Comparison of ENCODE assay signal across 12 mouse cellular contexts in the genomic region with DNA sequence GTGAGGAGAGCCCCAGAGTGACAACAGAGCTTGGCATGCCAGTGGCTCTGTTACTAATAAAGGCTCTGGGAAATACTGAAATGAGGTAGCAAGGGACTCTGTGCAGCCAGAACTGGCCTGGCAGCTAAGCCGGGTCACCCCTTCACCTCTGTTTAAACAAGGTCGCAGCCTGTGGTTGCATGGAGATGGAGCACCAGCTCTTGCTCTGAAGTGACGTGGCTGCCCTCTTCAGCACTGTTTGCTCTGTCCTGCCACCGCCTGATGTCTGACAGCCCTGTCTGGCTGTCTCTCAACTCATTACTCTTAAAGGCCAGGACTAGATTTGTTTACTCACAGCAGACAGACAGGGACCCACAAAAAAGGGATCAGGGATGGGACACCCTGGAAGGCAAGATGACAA. TPM values are rescaled to one million over a fixed set of nuclear protein-coding genes. Genes with fewer than 3 reads are reported as not detected.
DNase-seq lines count a peak whose midpoint lies in the region; ATAC-seq lines count a peak whose summit lies in the region.
"Had no signal": no experiment of that assay in that cellular context is flagged by ENCODE, and none has a peak within 500 bp of the region (broad histone marks: within the 10 kb centered on the region; RNA-seq: fewer than 3 reads in every experiment).

No protein-coding gene starts in this region.

- H3K4me2 ChIP-seq in hindbrain, embryonic 11.5 days (replicated peaks; ENCODE audit: low read depth, low read length) = no peak overlapping the region
- H3K4me2 ChIP-seq in hindbrain, embryonic 14.5 days (replicated peaks) = no peak overlapping the region
- no peak overlapping the region for H3K4me2 ChIP-seq in embryonic facial prominence, embryonic 11.5 days (ENCODE audit: low read depth, low read length)

- no peaks in the 10 kb centered on the region for H3K36me3 ChIP-seq in hindbrain, embryonic 11.5 days (ENCODE audit: control insufficient read depth, insufficient read depth, low read length)
- no peaks in the 10 kb centered on the region for H3K36me3 ChIP-seq in hindbrain, embryonic 14.5 days (replicated peaks; ENCODE audit: control insufficient read depth, insufficient read depth)
- peaks cover 7% of the 10 kb centered on the region for H3K36me3 ChIP-seq in embryonic facial prominence, embryonic 11.5 days (replicated peaks; ENCODE audit: control insufficient read depth, insufficient read depth, low read depth, low read length)

- H3K27ac ChIP-seq in hindbrain, embryonic 11.5 days (ENCODE audit: low read depth, low read length) = peak overlapping the region; percentile 77
- no peak overlapping the region for H3K27ac ChIP-seq in hindbrain, embryonic 14.5 days
- peak overlapping the region; percentile 68; the same call in 1 of the 2 replicates for H3K27ac ChIP-seq in embryonic facial prominence, embryonic 11.5 days (replicated peaks; ENCODE audit: low read depth, low read length)
- H3K27ac ChIP-seq: layer of hippocampus, adult 2 months had no signal

- no peaks in the 10 kb centered on the region for H3K9me3 ChIP-seq in hindbrain, embryonic 11.5 days (ENCODE audit: control insufficient read depth, low read length)
- no peaks in the 10 kb centered on the region for H3K9me3 ChIP-seq in hindbrain, embryonic 14.5 days (ENCODE audit: control insufficient read depth, low read length)
- H3K9me3 ChIP-seq in embryonic facial prominence, embryonic 11.5 days (replicated peaks; ENCODE audit: control insufficient read depth, low read length) = no peaks in the 10 kb centered on the region
- H3K9me3 ChIP-seq: megakaryocyte, embryonic 14.5 days had no signal

- H3K9ac ChIP-seq in hindbrain, embryonic 11.5 days (ENCODE audit: low read depth, low read length) = no peak overlapping the region
- H3K9ac ChIP-seq in hindbrain, embryonic 14.5 days = no peak overlapping the region
- H3K9ac ChIP-seq in embryonic facial prominence, embryonic 11.5 days (replicated peaks; ENCODE audit: low read length) = no peak overlapping the region

- no peak for DNase-seq in hindbrain, embryonic 11.5 days (ENCODE audit: low spot score)
- no peak for DNase-seq in hindbrain, embryonic 14.5 days (ENCODE audit: low spot score)
- no peak for DNase-seq in embryonic facial prominence, embryonic 11.5 days (ENCODE audit: low spot score)
- peak; percentile 49 for DNase-seq in liver
- peak; percentile 88 for DNase-seq in lung, postnatal 25 days (ENCODE audit: low spot score)
- no peak for DNase-seq in testis, postnatal 10 days (ENCODE audit: low spot score)
- DNase-seq: adrenal gland, postnatal 36 days; cerebellum, adult 9-10 months; right cerebral cortex, adult 18-20 months had no signal

- H3K4me1 ChIP-seq in hindbrain, embryonic 11.5 days (replicated peaks; ENCODE audit: control insufficient read depth, insufficient read depth, low read length) = peaks cover 29% of the 10 kb centered on the region
- peaks cover 15% of the 10 kb centered on the region for H3K4me1 ChIP-seq in hindbrain, embryonic 14.5 days (replicated peaks; ENCODE audit: control insufficient read depth, insufficient read depth, low read length)
- H3K4me1 ChIP-seq in embryonic facial prominence, embryonic 11.5 days (ENCODE audit: control insufficient read depth, insufficient read depth, low read length) = peaks cover 17% of the 10 kb centered on the region

- ATAC-seq in hindbrain, embryonic 11.5 days (ENCODE audit: low FRiP score) = no peak
- no peak for ATAC-seq in hindbrain, embryonic 14.5 days (ENCODE audit: low FRiP score)
- ATAC-seq in embryonic facial prominence, embryonic 11.5 days (replicated peaks; ENCODE audit: insufficient number of reproducible peaks, low FRiP score, low TSS enrichment, low read depth) = no peak
- no peak for ATAC-seq in inflammation-experienced regulatory T-cells, adult 6 months

- H3K27me3 ChIP-seq in hindbrain, embryonic 11.5 days (ENCODE audit: control insufficient read depth, insufficient read depth, low read length) = no peaks in the 10 kb centered on the region
- H3K27me3 ChIP-seq in hindbrain, embryonic 14.5 days (ENCODE audit: control insufficient read depth, insufficient read depth, low read length) = peaks cover 22% of the 10 kb centered on the region
- H3K27me3 ChIP-seq in embryonic facial prominence, embryonic 11.5 days (ENCODE audit: control insufficient read depth, insufficient read depth, low read length) = no peaks in the 10 kb centered on the region

- no peak overlapping the region for H3K4me3 ChIP-seq in hindbrain, embryonic 11.5 days (ENCODE audit: low read depth, low read length)
- no peak overlapping the region for H3K4me3 ChIP-seq in hindbrain, embryonic 14.5 days (replicated peaks; ENCODE audit: low read length)
- no peak overlapping the region for H3K4me3 ChIP-seq in embryonic facial prominence, embryonic 11.5 days (ENCODE audit: low read depth, low read length)
- H3K4me3 ChIP-seq: layer of hippocampus, adult 2 months; megakaryocyte, embryonic 14.5 days had no signal

- 13% methylated on average over 4 of the region's 4 CpGs for WGBS in hindbrain, embryonic 11.5 days
- 7% methylated on average over 4 of the region's 4 CpGs for WGBS in hindbrain, embryonic 14.5 days
- 9% methylated on average over 4 of the region's 4 CpGs for WGBS in embryonic facial prominence, embryonic 11.5 days

RNA-seq across cellular contexts. Expression of gene Foxp4, which starts 25.3 kb away (rescaled TPM):
- polyA plus RNA-seq in hindbrain, embryonic 11.5 days (2014; fragmentation: Nextera tagmentation; extraction: Ambion mirVana) = 23.9 and 28.4 TPM in 2 replicates
- polyA plus RNA-seq in hindbrain, embryonic 14.5 days (2014; fragmentation: Nextera tagmentation; extraction: Ambion mirVana) = 34.3 and 35.1 TPM in 2 replicates
- 29.0 and 32.4 TPM in 2 replicates for polyA plus RNA-seq in embryonic facial prominence, embryonic 11.5 days (2014; fragmentation: Nextera tagmentation; extraction: Ambion mirVana)
- 1 to 10 TPM; 1.9 to 5.7 (median 4.4) TPM for polyA plus RNA-seq in inflammation-experienced regulatory T-cells, adult 6 months (2017; shearing (Covaris generic))

Comparison
In these comparisons a context has a peak if more than half of its experiments do, and no peak if none do; other contexts are left out.
1. DNase-seq: peak in liver (single experiment) and lung, postnatal 25 days (single experiment); none in hindbrain, embryonic 11.5 days (single experiment), hindbrain, embryonic 14.5 days (single experiment), embryonic facial prominence, embryonic 11.5 days (single experiment) and testis, postnatal 10 days (single experiment).